Mouse (Mus musculus): ENCODE measurements around the gene Rpa1. TPM values are rescaled to one million over a fixed set of nuclear protein-coding genes. Genes with fewer than 3 reads are reported as not detected.

The Rpa1 gene
- polyA plus RNA-seq, 1 experiment from 2014 or later: 44.7 TPM

DNA sequence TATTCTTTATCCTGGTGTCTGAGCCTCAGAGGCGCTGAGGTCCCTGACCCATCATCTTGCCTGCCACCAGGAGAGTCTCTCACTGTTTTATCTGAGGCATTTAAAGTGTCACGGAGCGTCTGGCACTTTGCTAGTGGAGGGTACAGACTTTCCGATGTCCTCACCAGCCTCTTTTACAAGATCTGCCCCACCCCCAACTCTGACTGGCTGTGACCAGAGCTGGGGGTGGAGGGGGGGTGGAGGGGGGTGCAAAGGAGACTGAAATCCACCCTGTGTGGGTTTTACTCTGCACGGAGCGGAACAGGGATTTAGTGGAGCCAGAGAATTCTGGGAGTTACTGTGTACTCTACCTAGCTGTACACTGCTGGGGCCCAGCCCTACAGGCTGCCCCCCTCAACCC lies 73.1 kb downstream of the Rpa1 start:
- DNase-seq (ENCODE audit: low spot score): no peak
- Histone ChIP-seq H3K9ac (replicated peaks; ENCODE audit: low read depth) (no peak overlapping the region), H3K36me3 (ENCODE audit: insufficient read depth, low read length) (no peaks in the 10 kb centered on the region), H3K27ac (ENCODE audit: low read length) (no peak overlapping the region), H3K27me3 (replicated peaks; ENCODE audit: insufficient read depth, low read length) (no peaks in the 10 kb centered on the region), H3K4me1 (ENCODE audit: insufficient read depth, low read depth, low read length) (peaks cover 2% of the 10 kb centered on the region; the same call in 1 of the 2 replicates), H3K4me2 (replicated peaks; ENCODE audit: low read depth, low read length) (no peak overlapping the region), H3K4me3 (ENCODE audit: low read depth, low read length) (no peak overlapping the region), H3K9me3 (ENCODE audit: low read length) (no peaks in the 10 kb centered on the region)
- no peak for TF ChIP-seq EP300 (IDR thresholded peaks at IDR 0.05)
- WGBS: 35% methylated on average over 6 of the region's 6 CpGs
- ATAC-seq: no peak

DNA sequence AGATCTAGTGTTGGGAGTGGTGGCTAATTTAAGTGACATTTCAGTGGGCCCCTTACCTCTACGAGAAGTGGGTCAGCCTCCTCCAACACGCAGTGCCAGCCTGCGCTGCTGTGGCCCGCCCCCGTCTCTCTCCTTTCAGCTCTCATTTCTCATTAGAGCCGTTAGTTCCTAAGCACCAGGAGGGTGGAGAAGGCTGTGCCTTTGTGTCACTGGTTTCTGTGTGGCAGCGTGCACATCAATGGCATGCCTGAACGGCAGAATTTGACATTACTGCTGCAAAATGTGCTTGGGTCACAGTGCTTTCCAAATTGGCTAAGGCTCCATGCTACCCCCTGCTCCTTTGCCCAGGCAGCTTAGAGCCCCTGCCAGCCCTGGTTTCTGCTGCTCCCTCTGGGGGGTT lies 74.7 kb downstream of the Rpa1 start:
- no peak overlapping the region for H3K9ac ChIP-seq (replicated peaks; ENCODE audit: low read depth)
- 25% methylated on average over 8 of the region's 8 CpGs for WGBS
- no peak for TF ChIP-seq EP300 (IDR thresholded peaks at IDR 0.05)
- TF ChIP-seq CTCF (IDR thresholded peaks at IDR 0.05): no peak

DNA sequence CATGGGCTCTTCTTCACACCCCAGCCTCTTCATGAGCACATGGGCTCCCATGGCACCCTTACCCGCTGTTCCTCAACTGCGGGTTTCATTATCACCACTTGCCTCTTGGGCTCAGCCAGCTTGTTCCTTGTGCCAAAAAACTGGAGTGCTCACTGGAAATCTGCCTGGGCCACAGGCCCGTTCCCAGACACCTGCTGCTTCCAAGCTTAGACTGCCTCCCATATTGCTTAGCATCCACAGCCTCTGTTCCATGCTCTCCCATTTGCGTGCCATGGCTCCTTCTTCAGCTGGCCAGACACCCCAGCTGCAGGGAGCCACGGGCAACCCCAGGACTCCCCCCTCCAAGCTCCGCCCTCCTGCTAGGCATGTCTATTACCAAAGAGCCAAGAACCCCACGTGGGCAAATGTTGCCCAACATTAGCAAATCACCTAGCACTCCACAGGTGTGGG lies 77.1 kb downstream of the Rpa1 start:
- no peak overlapping the region for H3K27ac ChIP-seq (ENCODE audit: low read length)

More for the DNA sequence above, 74.7 kb downstream of the Rpa1 start:
- no peak overlapping the region for H3K4me2 ChIP-seq (replicated peaks; ENCODE audit: low read depth, low read length)
- H3K4me1 ChIP-seq (ENCODE audit: insufficient read depth, low read depth, low read length): no peaks in the 10 kb centered on the region
- no peaks in the 10 kb centered on the region for H3K9me3 ChIP-seq (ENCODE audit: low read length)
- DNase-seq (ENCODE audit: low spot score) (no peak), ATAC-seq (no peak)
- H3K4me3 ChIP-seq (ENCODE audit: low read depth, low read length): no peak overlapping the region
- no peak overlapping the region for H3K27ac ChIP-seq (ENCODE audit: low read length)
- H3K36me3 ChIP-seq (ENCODE audit: insufficient read depth, low read length): no peaks in the 10 kb centered on the region
- no peaks in the 10 kb centered on the region for H3K27me3 ChIP-seq (replicated peaks; ENCODE audit: insufficient read depth, low read length)

DNA sequence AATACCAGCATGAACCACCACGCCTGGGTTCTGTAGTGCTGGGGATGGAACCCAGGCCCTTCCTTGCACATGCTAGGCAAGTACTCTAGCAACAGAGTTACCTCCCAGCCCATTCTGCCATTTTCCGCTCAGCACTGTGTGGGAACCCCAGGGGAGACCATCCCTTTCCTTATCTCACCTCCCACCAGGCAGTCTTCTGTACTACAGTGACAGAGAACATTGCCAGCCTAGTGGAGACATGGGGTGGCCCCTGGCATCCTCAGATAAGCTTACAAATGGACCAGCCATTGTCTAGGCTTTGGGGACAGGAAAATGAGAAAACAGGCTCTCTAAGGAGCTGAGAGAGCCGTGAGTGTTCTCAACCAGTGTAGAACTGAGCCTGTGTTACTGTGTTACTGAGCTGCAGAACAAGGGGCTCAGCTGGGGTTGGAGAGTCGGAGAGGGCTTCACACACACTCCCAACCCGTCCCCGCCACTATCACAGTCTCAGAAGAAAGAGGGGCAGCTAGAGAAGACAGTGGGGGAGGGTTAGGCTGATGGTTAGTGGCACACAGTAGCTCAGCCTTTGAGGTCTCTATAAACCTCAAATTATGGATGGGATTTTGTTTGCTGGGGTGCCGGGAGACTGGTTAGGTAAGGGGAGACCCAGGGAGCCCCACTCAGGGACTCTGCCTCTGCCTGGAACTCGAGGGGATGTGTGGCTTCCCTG lies 77.7 kb downstream of the Rpa1 start:
- H3K36me3 ChIP-seq (ENCODE audit: insufficient read depth, low read length): no peaks in the 10 kb centered on the region
- no peak overlapping the region for H3K4me2 ChIP-seq (replicated peaks; ENCODE audit: low read depth, low read length)
- no peaks in the 10 kb centered on the region for H3K9me3 ChIP-seq (ENCODE audit: low read length)
- no peaks in the 10 kb centered on the region for H3K4me1 ChIP-seq (ENCODE audit: insufficient read depth, low read depth, low read length)
- H3K27me3 ChIP-seq (replicated peaks; ENCODE audit: insufficient read depth, low read length): no peaks in the 10 kb centered on the region
- no peak overlapping the region for H3K9ac ChIP-seq (replicated peaks; ENCODE audit: low read depth)
- 84% methylated on average over 7 of the region's 8 CpGs for WGBS
- DNase-seq (ENCODE audit: low spot score): no peak
- TF ChIP-seq CTCF (IDR thresholded peaks at IDR 0.05): no peak
- TF ChIP-seq EP300 (IDR thresholded peaks at IDR 0.05): no peak
- H3K4me3 ChIP-seq (ENCODE audit: low read depth, low read length): no peak overlapping the region
- no peak for ATAC-seq
- H3K27ac ChIP-seq (ENCODE audit: low read length): no peak overlapping the region

More for the DNA sequence above, 77.1 kb downstream of the Rpa1 start:
- H3K4me2 ChIP-seq (replicated peaks; ENCODE audit: low read depth, low read length): no peak overlapping the region
- DNase-seq (ENCODE audit: low spot score) (peak; percentile 72), ATAC-seq (peak; percentile 69)
- no peak overlapping the region for H3K9ac ChIP-seq (replicated peaks; ENCODE audit: low read depth)
- no peak for TF ChIP-seq EP300 (IDR thresholded peaks at IDR 0.05)
- no peak for TF ChIP-seq CTCF (IDR thresholded peaks at IDR 0.05)
- no peaks in the 10 kb centered on the region for H3K27me3 ChIP-seq (replicated peaks; ENCODE audit: insufficient read depth, low read length)
- H3K9me3 ChIP-seq (ENCODE audit: low read length): no peaks in the 10 kb centered on the region
- 47% methylated on average over 7 of the region's 7 CpGs for WGBS
- no peak overlapping the region for H3K4me3 ChIP-seq (ENCODE audit: low read depth, low read length)
- no peaks in the 10 kb centered on the region for H3K36me3 ChIP-seq (ENCODE audit: insufficient read depth, low read length)
- H3K4me1 ChIP-seq (ENCODE audit: insufficient read depth, low read depth, low read length): no peaks in the 10 kb centered on the region

DNA sequence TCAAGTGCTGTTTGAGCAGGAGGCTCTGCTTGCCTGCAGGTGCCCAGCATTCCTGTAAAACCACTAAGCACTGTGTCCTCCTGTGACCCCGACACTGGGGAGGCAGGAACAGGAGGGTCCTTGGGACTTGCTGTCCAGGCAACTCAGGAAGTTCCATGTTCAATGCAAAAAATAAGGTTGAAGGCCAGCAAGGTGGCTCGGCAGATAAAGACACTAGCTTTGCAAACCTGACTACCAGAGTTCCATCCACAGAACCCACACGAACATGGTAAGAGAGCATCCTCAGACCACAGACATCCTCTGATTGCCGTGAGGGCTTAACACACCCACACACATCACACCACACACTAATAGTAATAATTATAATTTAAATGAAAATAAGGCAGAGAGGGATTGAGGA lies 78.9 kb downstream of the Rpa1 start:
- Histone ChIP-seq H3K9ac (replicated peaks; ENCODE audit: low read depth) (no peak overlapping the region), H3K36me3 (ENCODE audit: insufficient read depth, low read length) (no peaks in the 10 kb centered on the region), H3K4me1 (ENCODE audit: insufficient read depth, low read depth, low read length) (no peaks in the 10 kb centered on the region), H3K27ac (ENCODE audit: low read length) (no peak overlapping the region), H3K9me3 (ENCODE audit: low read length) (no peaks in the 10 kb centered on the region), H3K27me3 (replicated peaks; ENCODE audit: insufficient read depth, low read length) (no peaks in the 10 kb centered on the region), H3K4me3 (ENCODE audit: low read depth, low read length) (no peak overlapping the region), H3K4me2 (replicated peaks; ENCODE audit: low read depth, low read length) (no peak overlapping the region)
- TF ChIP-seq EP300 (IDR thresholded peaks at IDR 0.05): no peak
- TF ChIP-seq CTCF (IDR thresholded peaks at IDR 0.05): no peak
- 60% methylated on average over 4 of the region's 4 CpGs for WGBS
- DNase-seq (ENCODE audit: low spot score) (no peak), ATAC-seq (no peak)

DNA sequence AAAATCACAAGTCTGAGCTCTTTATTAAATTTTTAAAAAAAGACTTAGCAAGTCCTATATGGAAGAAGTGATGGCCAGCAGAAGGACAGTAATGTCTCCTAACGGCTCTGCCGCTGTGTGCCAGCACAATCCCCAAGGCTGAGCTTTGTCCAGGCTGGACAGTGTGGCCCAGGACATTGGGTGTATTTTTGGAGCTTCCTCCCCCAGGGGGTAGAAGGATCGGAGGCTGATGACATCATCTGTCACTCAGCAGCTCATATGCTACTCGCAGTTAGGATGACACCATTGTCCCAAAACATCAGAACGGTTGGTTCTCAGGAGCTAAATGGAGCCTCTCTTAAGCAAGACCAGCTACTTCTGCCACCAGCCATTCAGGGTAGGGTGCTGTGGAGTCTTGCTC lies 79.6 kb downstream of the Rpa1 start:
- ATAC-seq (peak; percentile 66), DNase-seq (ENCODE audit: low spot score) (peak; percentile 58)
- Histone ChIP-seq H3K9me3 (ENCODE audit: low read length) (no peaks in the 10 kb centered on the region), H3K4me2 (replicated peaks; ENCODE audit: low read depth, low read length) (no peak overlapping the region), H3K36me3 (ENCODE audit: insufficient read depth, low read length) (no peaks in the 10 kb centered on the region), H3K27me3 (replicated peaks; ENCODE audit: insufficient read depth, low read length) (no peaks in the 10 kb centered on the region), H3K4me1 (ENCODE audit: insufficient read depth, low read depth, low read length) (no peaks in the 10 kb centered on the region), H3K27ac (ENCODE audit: low read length) (0 out of 2 replicates have a peak overlapping the region, but pooled peaks have one; percentile 1), H3K4me3 (ENCODE audit: low read depth, low read length) (no peak overlapping the region), H3K9ac (replicated peaks; ENCODE audit: low read depth) (no peak overlapping the region)
- 48% methylated on average over 5 of the region's 5 CpGs for WGBS
- TF ChIP-seq EP300 (IDR thresholded peaks at IDR 0.05): no peak
- no peak for TF ChIP-seq CTCF (IDR thresholded peaks at IDR 0.05)
